Mouse (Mus musculus): ENCODE measurements at regions not wholly inside any gene's neighbourhood (a gene's known extent, or its start where the extent isn't known, plus 50 kb on each side); places are given as distances from the start of the nearest gene placed in this dataset.
"Not testable (repeated sequence)": the region's sequence is repeated elsewhere in the genome, so short reads cannot be mapped to it uniquely, and the experiment has no call there.

DNA sequence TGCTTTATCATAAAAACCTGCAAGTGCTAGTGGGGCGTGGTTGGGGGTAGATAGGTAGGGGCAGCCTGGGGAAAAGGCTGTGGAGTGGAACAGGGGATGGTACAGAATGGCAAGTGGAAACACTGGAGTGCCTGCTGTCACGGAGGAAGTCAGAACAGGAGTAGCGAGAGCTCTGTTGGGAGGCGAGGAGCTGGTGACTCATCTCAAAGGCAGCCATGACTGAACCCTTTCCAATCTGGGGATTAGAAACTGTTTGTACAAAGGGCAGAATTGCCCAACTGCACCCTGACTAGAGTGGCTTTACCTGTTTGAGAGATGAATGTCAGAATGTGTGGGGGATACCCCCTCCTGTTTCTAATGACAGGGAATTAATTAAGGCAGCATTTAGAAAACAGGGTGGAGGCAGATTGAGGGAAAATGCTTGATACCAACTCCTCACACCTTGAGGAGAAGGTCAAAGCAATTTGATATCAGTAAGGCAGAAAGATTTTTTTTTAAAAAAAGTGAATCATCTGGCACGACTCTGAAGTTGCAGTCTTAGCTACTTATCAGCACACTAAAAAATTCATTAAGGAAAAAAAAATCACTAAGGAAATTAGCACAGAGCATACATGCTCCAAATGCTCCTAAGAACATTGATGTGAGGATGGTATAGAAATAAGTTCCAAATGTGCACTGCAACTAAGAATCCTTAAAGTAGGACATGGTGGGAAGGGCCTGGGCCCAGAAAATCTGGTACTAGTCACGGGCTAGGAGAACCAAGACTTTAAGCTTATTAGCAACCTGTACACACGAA is 54.7 kb upstream of the Usp25 start:
- peak; percentile 18 for DNase-seq

DNA sequence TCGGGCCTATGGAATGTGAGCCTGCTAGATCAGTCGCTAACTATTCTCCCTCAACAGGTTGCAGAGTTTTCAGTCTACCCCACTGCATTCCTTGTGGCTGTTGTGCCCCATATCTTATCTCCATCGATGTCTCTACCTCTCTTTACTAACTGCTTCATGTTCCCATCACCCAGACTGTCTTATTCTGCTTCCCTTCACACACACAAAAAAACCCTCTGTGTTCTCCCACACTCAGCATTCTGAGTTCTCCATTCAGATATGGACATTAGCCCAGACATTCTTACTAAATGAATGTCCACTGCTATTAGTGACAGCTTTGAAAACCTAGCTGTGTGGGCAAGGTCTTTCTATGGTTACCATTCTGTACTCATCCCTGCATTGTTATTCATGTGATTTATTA is 56.0 kb upstream of the Usp25 start:
- no peak for DNase-seq

DNA sequence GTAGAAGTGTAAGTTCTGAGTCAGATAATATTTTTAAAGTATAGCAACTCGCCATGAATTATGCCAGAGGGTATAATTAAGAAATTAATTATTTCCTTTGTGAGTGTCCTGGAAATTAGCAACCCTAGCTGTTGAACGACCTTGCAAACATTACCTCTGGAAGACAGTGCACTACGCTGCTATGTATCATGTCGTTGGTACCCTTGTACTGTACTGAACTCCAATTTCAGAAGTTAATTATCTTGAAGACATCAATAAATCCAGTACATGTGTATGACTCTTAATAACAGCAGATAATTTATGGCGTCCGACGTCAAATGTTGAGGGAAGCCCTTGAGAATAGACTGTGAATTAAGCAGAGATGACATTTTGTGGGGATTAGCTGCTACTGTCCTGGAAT is 56.4 kb upstream of the Usp25 start:
- DNase-seq: no peak

DNA sequence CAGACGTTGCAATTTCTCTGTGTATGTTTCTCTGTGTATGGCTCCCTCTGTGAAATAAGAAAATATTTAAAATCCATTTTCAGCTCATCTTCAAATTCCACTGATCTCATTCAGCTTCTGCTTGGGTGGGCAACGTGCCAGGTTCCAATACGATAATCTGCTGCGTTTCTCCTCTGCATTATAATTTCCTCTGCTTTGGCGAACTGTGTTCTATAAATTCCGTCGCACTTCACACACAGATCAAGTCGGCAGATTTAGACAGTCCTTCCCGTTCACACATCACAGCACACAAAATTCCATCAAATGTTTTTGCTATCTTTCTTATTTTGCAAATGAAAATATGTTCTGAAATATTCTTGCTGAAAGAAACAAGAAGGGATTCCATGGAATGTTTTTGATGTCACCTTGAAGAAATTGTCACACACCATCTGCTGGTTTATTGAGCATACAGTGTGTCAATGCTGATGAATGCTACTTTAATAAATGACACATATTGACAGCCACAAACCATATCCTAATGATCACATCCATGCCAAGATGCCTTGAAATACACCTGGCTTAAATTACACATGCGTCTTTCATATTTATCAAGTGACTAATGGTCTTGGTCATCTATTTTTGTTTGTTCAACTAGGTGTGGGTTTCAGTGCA is 62.5 kb upstream of the Usp25 start:
- DNase-seq: no peak

DNA sequence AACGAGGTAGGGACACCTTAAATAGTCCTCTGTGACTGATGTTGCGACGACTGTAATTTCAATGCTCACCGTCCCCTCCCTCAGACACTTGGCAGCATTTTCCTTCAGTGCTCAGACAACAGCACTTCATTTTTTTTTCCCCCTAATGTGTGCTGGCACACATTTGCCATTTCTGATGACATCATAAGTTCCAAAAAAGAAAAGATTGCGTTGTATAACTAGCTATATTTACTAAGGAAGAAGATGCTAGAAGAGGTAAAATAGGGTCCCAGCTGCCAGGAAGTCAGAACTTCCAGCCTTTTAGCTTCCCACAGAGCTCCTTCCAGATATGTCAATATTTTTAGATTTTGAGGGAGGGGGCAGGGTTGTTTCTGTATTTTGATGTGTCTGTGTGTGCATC is 66.5 kb upstream of the Usp25 start:
- DNase-seq: no peak

DNA sequence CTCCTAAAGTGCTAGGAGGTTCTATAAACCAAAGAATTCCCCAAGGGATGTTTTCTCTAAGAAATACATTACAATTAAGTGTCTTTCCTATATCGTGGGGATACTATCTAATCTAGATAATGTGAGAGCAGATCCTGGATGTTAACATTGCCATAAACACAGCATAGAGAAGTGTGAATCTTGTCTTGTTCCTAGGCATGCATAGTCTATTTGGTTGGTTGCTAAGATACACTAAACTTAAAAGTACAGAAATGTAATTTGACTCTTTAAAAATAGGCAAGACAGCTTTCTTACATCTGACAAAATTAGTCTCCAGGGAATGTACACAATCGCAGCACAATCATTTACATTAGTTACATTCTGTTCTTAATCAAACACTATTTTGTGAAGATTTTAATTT is 75.4 kb upstream of the Usp25 start:
- DNase-seq: no peak

DNA sequence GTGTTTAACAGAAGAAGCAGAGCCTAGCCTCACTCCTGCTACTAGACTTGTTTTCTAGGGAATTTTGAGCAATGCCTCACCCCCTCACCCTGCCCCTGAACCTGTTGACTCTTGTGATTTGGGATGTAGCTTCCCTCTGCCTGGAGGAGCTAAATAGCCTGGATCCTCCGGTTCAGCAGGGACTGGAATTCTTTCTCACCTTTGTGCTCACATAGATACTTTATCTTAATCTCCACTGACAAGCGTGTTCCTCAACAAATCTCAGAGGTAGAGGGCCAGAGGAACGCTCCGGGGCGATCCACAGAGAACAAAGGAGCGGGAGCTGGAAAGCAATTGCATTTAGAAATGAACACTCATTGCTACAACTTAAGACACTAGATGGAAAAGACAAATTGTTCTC is 85.6 kb upstream of the Usp25 start:
- DNase-seq: no peak

DNA sequence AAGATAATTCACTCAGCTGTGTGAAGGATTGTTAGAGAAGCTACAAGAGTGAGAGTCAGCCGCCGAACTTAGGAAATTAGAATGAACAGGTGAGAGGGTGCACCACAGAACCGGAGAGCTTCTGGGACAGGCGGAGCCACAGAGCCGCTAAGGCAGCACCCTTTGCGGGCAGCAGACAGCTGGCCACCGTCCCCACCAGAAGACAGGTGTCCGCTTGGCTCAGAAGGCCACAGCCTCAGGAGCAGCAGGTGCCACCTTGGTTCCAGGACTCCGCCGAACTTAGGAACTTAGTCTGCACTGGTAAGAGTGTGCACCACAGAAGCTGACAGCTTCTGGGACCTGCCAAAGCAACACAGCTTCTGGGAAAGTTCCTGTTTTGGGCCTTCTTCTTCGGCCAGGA is 93.4 kb upstream of the Usp25 start:
- DNase-seq: not testable (repeated sequence)

DNA sequence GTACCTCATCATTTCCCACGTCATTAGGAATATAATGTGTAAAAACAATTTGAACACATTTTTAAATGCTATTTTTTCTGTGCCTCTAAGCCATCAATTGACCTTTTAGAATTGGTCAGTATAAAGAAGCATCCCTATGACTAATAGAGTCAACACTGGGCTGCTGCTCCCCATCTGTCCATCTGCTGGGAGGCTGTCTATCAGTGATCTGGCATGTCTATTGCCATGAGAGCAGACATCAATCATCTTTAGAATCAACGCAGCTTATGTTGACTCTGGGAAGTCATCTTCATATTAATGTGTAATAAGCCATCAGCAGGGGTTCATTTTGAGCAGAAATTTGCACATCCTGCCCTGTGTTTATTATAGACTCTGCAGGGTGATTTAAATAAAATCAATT is 94.9 kb upstream of the Usp25 start:
- DNase-seq: no peak

DNA sequence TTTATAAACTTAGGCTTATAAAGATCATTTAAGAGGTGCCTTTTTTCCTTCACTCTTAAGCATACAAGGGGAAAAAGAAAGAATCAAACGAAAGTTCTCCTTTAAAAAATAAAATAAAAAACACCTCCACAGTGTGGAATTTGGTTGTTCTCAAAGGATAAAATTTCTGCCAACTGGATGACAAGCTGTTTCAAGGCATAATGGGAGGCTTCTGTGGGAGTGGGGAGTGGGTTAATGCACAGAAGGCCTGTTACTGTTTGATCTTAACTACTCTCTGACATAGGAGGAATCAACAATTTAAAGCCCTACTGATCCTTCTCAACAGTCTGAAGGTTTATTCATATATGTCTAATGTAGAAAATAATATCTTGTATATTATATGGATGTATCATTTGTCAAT is 99.2 kb upstream of the Usp25 start:
- no peak for DNase-seq

DNA sequence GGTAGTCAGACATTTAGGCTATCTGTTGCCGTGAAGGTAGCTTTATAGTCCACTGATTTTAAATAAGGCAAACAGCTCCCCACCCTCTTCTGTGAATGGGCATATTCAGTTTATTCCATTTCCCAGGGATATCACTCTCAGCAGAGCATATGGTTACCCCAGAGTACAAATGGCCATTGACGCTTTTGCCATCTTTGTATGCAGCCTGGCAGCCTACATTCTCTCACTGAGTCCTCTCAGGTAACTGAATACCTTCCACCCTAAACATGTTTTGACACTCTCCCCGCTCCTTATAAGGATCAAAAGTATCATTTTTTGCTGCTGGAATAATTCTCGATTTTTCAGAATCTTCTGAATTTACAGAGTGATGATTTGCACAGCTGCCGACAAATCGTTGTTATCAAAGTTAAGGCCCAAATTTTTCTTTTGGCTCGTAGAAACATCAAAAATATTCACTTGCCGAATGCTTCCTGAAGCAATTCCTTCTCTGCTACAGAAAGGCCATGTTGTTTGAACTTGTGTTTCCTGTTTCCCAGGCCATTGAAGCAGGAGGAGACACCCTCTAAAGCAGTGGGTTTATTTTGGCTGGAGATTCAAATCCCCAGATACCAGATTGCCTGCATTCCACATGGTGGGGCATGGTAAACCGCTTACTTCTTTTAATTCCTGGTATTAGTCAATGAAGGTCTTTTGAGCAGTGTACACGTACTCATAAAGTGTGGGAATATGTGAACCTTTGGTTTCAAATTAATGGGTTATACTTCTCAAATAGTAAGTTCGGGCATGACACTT is 108.1 kb upstream of the Usp25 start:
- no peak for DNase-seq

DNA sequence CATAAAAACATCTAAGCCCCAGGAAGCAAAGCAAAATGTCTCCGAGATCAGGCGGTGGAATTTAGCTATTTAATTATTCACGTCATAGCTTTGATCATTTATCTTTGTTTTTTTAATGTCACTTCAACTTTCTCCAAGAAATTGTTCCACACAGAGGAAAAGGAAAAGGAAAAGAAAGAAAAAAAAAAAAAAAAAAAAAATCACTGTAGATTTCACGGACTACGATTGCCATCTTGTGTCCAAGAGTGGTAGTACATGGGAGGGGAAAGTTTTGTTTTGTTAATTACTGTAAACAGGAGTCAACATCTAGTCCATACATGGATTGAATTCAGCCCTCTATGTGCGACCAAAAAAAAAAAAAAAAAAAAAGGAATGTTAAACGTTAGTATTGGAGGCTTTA is 114.4 kb upstream of the Usp25 start:
- DNase-seq: no peak

DNA sequence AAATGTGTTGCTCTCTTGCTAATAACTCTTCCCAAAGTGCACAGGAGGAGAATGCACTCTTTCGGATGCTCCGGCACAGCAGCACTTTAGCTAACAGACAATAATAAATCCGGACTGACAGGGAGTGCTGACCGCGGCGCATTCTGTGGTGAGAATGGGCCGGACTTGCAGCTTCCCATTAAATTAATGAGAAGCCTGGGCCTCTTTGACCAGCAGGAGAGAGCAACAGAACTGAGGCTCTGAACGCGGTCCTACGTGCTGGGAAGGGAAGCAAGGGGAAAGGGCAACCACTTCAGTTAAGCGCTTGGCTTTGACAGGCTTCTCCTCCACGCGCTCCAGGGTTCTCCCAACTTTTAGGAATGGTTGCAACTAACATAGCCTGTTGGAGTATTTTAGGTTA is 117.2 kb upstream of the Usp25 start:
- DNase-seq: no peak

DNA sequence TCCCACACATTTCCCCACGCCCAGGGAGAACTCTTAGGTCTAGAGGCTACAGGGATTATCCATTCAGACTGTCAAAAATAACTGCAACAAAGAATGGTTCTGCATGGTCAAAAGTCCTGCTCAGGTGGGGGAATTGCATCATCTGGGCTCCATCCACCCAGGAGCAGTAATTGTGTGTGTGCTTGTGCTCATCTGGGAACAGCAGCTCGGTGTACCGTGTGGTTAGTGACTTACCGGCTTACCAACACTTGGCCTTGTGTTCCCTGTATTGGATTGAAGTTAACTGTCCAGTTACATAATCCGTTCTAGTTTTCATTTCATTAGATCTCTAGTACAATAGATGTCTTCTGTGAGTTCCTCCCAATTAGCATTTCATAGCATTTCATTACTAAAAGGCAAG is 117.7 kb upstream of the Usp25 start:
- DNase-seq: no peak

DNA sequence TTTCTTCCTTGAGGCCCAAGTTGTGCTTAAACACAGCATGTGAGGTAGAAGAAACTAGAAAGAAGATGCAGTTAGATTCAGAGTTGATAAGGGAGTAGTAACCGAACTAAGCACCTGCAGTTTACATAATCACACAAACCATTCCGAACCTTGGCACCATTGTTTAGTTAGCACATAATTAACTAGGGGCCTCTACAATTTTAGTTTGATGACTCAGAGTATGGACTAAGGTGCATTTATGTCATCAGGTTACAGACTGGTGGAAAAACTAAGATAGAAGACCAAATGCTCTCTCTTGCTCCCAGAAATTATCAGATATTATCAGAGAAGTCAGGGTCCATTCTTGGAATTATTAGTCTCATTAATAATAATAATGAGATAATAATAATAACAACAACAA is 134.9 kb upstream of the Usp25 start:
- DNase-seq: no peak

DNA sequence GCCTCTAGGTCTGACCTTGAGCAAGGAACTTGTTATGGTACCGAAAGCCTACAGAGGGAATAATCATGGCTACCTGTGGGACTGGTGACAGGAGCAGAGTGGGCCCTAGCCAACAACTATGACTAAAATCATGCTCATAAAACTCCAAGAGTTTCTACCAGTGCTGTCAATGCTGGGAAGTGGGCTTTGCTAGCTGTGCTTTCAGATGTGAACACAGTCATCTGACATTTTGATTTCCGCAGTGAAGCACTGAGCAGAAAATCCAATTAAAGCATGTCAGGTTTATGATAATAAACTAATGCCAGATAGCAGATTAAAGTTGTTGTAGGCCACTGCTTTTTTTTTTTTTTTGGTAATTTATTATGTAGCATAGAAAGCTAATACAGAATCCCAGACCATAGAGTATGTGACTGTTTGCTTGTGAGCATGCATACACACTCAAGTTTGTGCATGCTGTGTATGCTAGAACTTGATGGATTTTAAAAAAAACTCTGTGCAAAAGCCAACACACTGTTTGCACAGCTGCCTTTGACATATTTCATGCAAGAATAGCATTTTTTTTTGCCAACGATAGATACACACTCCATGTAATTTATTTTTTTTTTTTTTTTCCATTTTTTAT is 138.0 kb upstream of the Usp25 start:
- DNase-seq: no peak

DNA sequence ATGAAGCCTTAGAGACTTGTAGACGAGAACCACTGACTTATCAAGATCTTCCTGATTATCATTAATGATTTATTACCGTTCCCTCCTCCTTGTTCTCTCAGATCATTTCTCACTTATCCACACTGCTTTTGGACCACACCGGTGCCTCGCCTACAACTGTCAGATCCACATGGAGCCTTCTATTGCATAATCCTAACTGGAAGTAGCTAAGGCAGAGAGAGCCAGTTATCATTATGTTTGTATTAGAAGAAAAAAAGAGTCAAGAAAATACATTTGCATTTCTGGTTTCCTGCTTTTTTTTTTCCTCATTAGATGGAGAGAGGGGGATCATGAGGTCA is 147.1 kb upstream of the Usp25 start:
- DNase-seq: no peak

DNA sequence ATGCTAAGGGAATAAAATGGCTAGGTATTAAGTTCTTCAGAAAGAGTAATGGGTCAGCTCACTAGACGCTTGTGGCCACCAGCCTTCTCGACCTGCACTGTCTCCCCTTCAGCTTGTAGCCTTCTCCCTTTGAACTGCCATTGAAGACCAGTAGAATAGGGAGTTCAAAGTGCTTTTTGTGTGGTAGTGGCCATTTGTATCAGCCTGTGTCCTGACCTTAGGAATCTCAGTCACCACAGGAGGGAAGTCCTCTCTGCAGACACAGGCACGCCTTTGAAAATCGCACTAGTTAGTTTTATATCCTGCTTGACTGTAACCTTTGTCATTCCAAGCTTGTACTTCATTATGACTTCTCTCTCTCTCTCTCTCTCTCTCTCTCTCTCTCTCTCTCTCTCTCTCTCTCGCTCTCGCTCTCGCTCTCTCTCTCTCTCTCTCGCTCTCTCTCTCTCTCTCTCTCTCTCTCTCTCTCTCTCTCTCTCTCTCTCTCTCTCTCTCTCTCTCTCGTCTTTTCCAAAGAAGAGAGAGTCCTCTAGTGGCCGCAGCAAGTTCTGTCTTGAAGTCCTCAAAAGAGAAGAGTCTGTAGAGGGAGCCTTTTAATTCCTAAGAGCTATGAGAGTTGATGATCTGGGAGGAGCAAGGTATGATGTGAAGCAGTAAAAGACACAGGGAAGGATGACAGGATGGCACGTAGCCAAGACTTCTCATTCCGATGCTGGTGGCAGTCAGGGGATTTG is 147.6 kb upstream of the Usp25 start:
- peak; percentile 26 for DNase-seq

DNA sequence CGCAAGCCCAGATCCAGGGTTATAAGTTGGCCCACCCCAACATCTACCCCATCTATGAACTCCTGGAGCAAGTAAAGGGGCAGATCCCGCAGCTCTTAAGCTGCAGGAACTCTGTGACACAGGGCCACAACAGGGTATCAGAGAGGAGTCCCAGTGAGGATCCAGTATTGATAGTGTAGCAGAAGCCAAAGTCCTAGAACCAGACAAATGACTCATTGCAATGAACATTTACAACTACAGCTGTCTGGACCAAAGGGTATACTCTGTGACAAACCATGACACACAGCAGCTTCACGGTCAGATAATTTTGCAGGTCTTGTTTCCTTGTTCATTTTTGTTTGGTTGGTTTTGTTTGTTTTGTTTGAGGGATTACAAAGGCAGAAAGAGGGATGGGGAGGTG is 149.1 kb upstream of the Usp25 start:
- DNase-seq: no peak

DNA sequence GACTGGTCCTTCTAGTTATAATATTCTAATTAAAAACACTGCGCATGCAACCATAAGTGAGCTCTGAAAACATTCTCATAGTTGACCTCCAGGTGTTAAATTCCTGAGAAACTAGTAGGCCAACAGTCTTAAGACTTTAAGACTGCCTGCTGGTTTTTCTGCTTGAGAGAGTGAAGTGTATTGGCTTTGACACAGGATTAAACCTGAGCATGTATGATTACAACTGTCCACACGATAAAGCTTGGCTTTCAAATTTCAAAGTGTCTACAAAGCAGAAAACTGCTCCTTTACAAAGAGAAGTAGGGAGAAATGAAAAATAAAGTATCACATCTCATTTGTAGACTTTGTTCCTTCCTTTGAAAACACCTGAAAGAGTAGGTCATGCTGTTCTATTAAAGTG is 157.7 kb upstream of the Usp25 start:
- DNase-seq: no peak

DNA sequence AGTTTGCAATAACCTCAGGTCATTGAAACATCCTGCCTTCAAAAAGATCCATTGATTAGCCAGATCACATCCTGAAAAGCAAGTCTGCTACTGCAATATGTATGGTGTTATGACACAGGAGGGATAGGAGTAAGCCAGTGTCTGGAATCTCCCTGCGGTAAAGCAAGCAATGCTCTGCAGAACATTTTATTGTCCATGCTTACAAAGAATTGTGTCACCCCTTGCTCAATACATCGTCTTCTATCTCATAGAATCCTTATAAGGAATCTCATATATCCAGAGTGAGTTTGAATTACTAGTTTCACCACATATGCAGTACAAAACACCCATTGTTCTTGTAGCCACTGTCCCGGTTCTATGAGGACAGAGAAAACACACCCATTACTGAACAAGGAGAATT is 162.1 kb upstream of the Usp25 start:
- DNase-seq: no peak

DNA sequence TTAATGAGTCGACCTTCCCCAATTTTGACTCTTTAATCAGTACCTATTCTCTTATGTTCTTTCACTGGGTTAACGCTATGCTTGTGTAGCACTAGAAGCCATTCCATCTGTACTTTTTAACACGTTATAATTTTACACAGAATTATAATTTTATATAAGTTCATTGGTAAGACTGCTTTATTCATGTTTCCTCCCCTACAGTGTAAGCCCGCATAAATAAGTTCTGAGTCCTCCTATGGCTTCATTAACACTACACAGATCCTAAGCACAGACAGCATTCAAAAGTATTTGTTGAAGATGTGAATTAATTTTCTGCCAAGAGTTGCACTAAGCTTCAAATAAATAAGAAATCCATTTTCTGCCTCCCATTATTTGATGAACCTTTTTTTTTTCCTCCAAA is 176.1 kb upstream of the Usp25 start:
- no peak for DNase-seq

DNA sequence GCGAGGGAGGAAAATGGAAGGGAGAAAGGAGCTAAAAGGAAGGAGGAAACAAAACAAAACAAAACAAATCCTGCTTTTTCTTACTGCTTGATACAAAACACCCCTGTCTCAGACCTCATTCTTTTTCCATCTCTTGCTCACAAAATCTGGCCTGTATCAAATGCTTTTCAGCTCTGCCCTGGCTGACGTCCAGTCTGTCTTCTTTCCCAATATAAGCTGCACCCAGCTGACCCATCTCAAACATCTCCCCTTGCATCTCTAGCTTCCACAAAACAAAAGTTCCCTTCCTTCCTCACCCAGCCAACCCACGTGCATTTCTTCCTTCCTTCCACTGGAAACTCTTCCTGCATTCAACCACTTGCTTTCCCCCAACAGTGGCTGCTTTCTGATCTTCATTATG is 183.1 kb upstream of the Usp25 start:
- no peak for DNase-seq

Measured in adrenal gland, adult 8-10 months (tissue).